In the genomic region with DNA sequence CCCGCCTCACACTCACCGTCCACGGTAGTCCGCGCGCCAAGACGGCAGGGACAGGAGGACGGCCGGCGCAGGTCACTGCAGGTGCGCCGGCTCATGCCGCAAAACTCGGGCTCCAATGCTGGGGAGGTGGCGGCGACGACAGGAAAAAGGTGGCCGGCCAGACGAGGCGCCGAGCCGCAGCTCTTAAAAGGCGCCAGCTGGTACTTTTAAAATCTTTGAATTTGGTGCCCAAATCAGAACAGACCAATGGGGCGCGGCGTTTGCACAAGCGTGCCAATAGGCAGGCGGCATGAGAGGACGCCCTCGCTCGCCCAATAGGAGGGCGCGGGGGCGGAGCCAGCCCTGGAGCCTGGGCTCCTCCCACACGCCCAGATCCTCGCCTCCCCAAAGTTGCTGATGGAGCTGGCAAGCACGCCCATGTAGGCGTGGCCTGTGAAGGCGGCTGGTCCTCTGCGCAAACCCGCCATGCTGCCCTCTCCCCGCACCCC, we compare ENCODE assay signal across 8 mouse cellular contexts. TPM values are rescaled to one million over a fixed set of nuclear protein-coding genes. Genes with fewer than 3 reads are reported as not detected.
DNase-seq lines count a peak whose midpoint lies in the region; ATAC-seq and TF ChIP-seq lines count a peak whose summit lies in the region.

A gene (minus strand): TSS at position 358 of the 488 bp plus-strand sequence.

- no peaks in the 10 kb centered on the region for H3K9me3 ChIP-seq in embryonic facial prominence, embryonic 14.5 days (ENCODE audit: control insufficient read depth, low read length)

- H3K36me3 ChIP-seq in embryonic facial prominence, embryonic 14.5 days (ENCODE audit: control insufficient read depth, insufficient read depth, low read length) = peaks cover 25% of the 10 kb centered on the region

- TF ChIP-seq CTCF in bone marrow, adult 2 months (IDR thresholded peaks at IDR 0.05; ENCODE audit: control insufficient read depth, insufficient read depth, low read length) = no peak

- ATAC-seq in embryonic facial prominence, embryonic 14.5 days (ENCODE audit: low read depth) = peak; percentile 96

- peak within 1 kb of the TSS; percentile 96 for H3K4me3 ChIP-seq in bone marrow, adult 2 months (replicated peaks; ENCODE audit: control insufficient read depth, low read depth, low read length)
- H3K4me3 ChIP-seq in embryonic facial prominence, embryonic 14.5 days (ENCODE audit: low read depth, low read length) = peak within 1 kb of the TSS; percentile 80

- DNase-seq in B cell, adult 2 months = peak; percentile 97 to 98
- DNase-seq in embryonic facial prominence, embryonic 14.5 days (ENCODE audit: low spot score) = peak; percentile 99
- DNase-seq in heart, adult 8-10 months (ENCODE audit: low spot score) = peak; percentile 96
- DNase-seq in kidney, adult 9 months = peak; percentile 99
- DNase-seq in liver = peak; percentile 99
- peak; percentile 95 to 96 for DNase-seq in monocyte, adult 2 months (ENCODE audit: low read depth in 1 of 2, low spot score in 2 of 2)
- peak; percentile 98 for DNase-seq in spleen, postnatal 4 days (ENCODE audit: low spot score in 2 of 2)

- H3K27ac ChIP-seq in bone marrow, adult 2 months (ENCODE audit: control insufficient read depth, insufficient read depth, low read depth, low read length, poor library complexity) = peak within 1 kb of the TSS; percentile 93
- H3K27ac ChIP-seq in embryonic facial prominence, embryonic 14.5 days (replicated peaks; ENCODE audit: low read depth, low read length) = peak within 1 kb of the TSS; percentile 88

- WGBS in bone marrow, adult 2 months = under 1% methylated on average over 42 of the region's 42 CpGs
- WGBS in embryonic facial prominence, embryonic 14.5 days = 0% methylated on average over 32 of the region's 42 CpGs

- no peaks in the 10 kb centered on the region; the same call in 1 of the 2 replicates for H3K4me1 ChIP-seq in bone marrow, adult 2 months (ENCODE audit: control insufficient read depth, insufficient read depth, low read length)
- peaks cover 5% of the 10 kb centered on the region; the same call in 1 of the 2 replicates for H3K4me1 ChIP-seq in embryonic facial prominence, embryonic 14.5 days (ENCODE audit: control insufficient read depth, insufficient read depth, low read length)

- peak within 1 kb of the TSS; percentile 73 for H3K9ac ChIP-seq in embryonic facial prominence, embryonic 14.5 days (ENCODE audit: low read depth, low read length)

- H3K4me2 ChIP-seq in embryonic facial prominence, embryonic 14.5 days (ENCODE audit: low read depth, low read length) = peak within 1 kb of the TSS; percentile 92

- peak; percentile 82; the same call in 1 of the 2 replicates for TF ChIP-seq POLR2A in bone marrow, adult 2 months (IDR thresholded peaks at IDR 0.05; ENCODE audit: borderline replicate concordance, control insufficient read depth, low read depth, low read length)

- H3K27me3 ChIP-seq in embryonic facial prominence, embryonic 14.5 days (replicated peaks; ENCODE audit: control insufficient read depth, insufficient read depth, low read length) = no peaks in the 10 kb centered on the region

RNA-seq across cellular contexts. Expression of the gene that starts here (rescaled TPM):
- 48.1 and 54.1 TPM in 2 replicates for polyA plus RNA-seq in bone marrow, adult 2 months (2011; ENCODE audit: insufficient read depth, insufficient read length, low replicate concordance, missing spikeins)
- polyA plus RNA-seq in embryonic facial prominence, embryonic 14.5 days (2014; fragmentation: Nextera tagmentation; extraction: Ambion mirVana) = 44.8 and 56.7 TPM in 2 replicates
- total RNA-seq in heart, adult 8-10 months (2022) = 1 to 10 TPM in 1 of 4 experiments, under 1 TPM in 3; 0.49 to 1.8 (median 0.90) TPM

Comparison
In these comparisons a context has a peak if more than half of its experiments do, and no peak if none do; other contexts are left out.
1. Peak in every context shown above with its lines: DNase-seq, ATAC-seq, H3K4me3 ChIP-seq and H3K27ac ChIP-seq.